Mouse (Mus musculus): ENCODE data around the gene Hnrnph3.

Hnrnph3 gene

DNA sequence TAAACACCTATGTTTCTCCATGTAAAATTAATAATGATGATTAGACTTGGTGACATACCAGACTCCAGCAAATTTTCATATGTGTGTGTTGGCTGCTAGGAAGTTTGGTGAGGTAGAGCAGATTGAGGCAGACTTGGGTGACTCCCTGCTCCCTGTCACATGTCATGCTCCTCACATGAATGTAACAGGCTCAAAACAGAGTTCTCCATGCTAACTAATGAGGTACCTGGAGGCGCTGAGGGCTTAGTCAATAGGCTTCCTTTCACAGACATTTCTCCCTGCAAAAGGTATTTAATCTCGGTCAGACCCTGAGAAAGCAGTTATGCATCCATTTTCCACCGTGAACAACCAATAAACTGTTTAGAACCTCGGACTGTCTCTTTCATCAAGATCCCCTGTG lies 4.4 kb upstream of the Hnrnph3 start:
- no peak for DNase-seq (ENCODE audit: low read depth)

DNA sequence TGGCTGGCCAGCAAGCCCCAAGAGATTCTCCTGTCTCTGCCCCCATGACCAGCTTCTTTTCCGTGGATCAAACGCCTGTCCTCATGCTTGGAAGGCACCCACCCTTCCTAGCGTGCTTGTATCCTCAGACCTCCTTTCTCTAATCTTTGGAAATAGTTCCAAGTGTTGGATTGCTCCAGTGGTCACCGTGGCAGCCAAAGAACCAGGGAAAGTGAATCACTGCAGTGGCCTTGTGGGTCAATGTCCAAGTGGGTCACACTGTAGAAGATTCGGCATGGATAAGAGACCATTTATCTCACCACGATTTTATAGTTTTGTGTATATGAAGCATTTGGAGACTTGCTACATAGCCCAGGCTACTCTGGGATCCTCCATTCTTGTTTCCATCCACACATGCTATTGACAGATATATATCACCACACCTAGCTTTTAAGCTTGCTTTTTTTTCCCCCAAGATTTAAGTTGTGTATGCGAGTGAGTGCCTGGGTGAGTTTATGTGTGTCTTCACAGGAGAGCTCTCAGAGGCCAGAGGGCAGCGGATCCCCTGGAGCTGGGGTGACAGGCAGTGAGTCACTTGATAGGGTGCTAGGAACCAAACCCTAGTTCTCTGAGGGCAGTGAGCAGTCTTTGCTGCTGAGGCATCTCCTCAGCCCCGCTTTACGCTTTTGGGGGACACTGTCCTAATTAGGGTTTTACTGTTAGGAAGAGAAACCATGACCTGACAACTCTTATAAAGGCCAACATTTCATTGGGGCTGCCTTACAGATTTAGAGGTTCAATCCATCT lies 3.6 kb upstream of the Hnrnph3 start:
- no peak for DNase-seq (ENCODE audit: low read depth)

DNA sequence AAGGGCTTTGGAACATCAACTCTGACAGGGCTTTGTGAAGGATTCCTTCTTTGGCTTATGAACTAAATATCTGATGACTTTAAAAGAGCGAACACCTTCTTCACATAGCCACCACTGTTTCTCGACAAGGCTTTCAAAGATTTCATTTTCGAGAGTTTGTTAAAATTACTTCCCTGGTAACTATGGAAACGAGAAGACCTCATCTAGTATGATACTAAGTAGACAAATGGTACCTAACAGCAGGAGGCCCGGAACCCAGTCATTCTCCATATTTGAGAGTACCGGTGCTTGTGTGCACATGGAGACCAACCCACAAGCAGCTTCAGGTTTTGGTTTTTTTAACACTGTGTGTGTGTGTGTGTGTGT lies 2.8 kb upstream of the Hnrnph3 start:
- DNase-seq (ENCODE audit: low read depth) = no peak

DNA sequence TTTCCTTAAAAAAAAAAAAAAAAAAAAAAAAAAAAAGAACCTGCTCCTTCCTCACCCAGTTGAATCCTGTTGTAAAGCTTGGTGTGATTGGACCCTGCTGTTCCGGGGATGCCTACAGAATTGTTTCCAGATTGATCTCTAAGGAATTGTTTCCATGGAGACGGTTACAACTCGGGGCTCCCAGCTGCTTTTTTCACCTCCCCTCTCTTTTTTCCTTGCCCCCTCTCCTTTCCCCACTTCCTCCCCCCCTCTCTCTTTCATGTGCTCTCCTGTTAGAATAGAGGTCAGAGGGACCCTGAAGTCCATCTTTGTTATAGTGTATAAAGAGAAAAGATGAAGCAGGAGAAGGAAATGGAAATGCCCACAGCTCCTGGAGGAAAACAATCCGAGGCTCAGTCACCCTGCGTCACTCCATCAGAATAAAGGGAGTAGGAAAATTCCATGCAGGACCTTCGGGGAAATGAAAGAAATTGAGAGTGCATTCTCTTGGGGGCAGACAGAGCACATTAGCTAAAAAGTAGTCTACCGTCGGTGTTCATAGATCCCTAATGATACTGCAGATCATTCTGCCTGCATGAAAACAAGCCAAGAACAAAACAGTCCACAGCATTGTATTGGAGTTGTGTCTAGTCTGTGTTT lies 2.3 kb upstream of the Hnrnph3 start:
- DNase-seq (ENCODE audit: low read depth) = no peak

DNA sequence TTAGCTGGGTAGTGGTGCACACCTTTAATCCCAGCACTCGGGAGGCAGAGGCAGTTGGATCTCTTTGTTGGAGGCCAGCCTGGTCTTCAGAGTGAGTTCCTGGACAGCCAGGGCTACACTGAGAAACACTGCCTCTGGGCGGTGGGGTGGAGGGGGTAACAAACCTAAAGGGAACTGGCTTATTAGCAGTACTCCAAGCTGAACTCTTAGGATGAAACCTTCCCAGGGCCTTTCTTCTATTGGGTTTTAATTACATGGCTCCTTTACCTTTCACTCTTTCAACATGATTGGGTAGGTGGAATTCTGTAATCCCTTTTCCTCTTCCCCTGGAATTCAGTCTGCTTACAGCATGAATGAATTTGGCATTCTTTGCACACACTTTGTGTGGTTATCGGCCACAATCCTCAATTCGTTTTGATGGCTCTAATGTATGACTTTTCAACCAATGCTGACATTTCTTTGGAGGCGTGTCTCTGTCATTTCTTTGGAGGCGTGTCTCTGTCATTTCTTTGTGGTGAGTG lies 1.5 kb upstream of the Hnrnph3 start:
- DNase-seq (ENCODE audit: low read depth) = no peak

DNA sequence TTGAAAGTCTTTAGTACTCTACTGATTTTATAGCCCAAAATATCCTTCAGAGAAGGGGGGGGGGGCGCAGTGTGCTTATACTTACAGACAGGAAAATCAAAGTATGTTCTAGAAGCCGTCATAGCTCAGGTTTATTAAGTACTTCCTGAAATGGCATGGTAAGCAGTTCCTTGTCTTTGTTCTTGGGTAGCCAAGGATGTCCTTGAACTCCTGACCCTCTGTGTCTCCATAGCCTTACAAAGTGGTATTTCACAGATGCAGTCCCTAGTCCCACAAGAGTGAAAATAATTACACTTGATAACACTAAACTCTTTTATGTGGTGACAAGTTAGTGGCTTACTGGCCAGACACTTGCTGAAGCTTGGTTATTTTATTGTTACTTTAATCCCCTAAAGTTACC lies 999 bp upstream of the Hnrnph3 start:
- peak; percentile 33 for DNase-seq (ENCODE audit: low read depth)

DNA sequence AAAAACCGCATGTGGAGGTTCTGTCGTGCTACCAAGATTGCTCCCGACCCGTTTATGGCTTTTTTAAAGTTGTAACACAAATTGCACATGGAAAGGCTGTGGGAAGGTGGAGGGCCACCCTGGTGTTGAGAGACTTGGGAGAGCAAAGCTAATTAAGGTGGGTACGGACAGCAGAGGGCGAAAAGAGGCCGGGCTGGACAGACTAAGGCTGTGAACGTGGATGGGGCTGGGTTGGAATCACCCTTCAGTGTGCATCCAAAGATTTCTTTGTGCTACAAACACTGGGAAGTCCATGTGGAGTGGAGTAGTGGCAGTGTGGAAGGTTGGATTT lies 528 bp upstream of the Hnrnph3 start:
- peak; percentile 85 for DNase-seq (ENCODE audit: low read depth)

DNA sequence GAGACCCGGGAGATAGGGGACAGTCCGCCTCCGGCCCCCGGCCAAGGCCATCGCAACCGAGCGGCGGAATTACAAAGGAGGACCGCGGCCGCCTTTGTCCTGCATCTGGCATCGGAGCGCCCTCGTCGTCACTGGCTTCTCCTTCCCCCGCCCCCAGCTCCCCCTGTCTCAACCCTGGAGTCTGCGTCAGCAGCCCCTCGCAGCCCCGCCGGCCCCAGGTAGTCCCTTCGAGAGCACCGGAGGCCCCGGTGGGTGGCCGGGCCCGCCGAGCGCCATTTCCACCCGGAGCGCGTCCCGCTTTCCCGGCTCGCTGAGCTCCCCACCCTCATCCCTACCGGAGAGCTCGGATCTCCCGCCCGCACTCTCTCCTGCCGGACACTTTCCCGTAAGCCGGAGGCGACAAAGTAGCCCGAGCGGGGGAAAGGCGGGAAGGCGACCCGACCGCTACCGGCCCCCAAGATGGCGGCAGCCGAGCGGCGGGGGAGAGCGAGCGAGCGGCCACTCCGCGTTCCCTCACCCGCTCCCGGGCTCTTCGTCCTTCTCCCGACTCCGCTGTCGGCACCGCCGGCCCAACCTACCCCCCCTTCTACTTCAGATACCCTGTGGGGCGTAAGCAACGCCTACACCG lies 782 bp downstream of the Hnrnph3 start:
- DNase-seq (ENCODE audit: low read depth) = peak; percentile 74

DNA sequence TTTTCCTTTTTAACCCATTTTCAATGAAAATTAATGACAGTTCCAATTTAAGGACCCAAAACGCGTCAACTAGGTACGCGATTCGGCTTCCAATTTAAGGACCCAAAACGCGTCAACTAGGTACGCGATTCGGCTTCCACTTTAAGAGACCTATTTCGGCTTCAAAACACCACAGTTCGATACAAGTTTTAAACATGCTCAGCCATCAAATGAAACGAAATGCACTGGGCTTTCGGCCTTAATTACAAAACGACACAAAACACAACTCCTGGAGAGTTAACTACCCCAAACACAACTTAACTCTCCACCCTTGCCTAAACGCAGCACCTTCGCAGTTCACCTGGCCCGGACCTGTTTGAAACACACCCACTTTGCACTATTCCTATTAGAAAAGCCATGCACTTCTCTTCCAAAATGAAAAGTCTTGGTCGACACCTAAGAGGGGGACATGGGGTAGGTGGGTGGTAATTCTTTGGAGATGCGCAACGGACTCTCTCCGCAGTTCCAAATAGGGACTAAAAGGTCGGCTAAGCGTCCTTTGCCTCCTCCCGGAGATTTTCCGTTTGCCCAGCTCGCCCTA lies 1.4 kb downstream of the Hnrnph3 start:
- DNase-seq (ENCODE audit: low read depth) = no peak

DNA sequence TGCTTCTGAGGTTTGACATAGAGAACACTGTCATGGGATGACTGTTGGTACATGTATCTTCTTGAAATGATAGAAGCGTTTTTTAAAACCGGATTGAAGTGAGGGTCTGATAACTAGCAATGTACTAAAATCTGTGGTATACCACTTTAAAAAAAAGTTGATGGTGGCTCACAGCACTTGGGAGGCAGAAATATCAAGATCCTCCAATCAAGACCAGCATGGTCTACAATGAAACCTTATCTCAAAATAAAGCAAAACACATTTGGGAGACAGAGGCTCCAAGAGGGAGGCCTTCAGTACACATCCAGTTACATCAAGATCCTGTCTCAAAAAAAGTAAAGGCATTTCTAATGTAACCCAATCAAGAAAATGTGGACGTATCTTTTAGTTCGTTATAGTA lies 2.3 kb downstream of the Hnrnph3 start:
- peak; percentile 48 for DNase-seq (ENCODE audit: low read depth)

DNA sequence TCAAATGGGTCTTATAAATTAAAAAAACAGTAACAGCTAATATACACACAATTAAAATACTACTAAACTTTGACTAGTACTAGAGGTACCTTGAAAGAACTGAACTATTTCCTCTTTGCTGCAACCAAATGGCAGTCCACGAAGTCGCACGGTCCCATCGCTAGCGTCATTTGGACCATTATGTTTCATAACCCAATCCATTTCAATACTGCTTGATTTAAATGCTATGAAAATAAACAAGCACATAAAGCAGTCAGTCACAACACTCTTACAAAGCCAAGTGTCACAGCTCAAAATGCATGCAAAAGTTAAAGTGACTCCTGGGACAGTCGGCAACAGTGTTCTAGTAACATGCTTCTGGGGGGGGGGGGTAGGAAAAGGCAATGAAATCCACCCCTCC lies 4.7 kb downstream of the Hnrnph3 start:
- no peak for DNase-seq (ENCODE audit: low read depth)

DNA sequence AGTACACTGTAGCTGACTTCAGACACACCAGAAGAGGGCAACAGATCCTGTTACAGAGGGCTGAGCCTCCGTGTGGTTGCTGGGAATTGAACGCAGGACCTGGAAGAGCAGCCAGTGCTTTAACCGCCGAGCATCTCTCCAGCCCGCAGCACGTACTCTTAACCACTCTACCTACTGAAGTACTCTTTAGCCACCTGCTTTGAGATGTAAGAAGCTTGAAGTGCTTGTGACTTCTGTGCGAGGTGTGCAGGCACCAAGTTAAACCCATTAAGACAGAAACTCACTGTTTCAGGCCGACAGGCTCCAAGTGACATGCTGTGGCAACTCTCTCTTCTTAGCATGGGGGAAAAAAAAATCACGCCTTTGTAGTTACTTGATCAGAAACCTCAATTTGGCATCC lies 9.8 kb downstream of the Hnrnph3 start:
- DNase-seq (ENCODE audit: low read depth) = no peak

DNA sequence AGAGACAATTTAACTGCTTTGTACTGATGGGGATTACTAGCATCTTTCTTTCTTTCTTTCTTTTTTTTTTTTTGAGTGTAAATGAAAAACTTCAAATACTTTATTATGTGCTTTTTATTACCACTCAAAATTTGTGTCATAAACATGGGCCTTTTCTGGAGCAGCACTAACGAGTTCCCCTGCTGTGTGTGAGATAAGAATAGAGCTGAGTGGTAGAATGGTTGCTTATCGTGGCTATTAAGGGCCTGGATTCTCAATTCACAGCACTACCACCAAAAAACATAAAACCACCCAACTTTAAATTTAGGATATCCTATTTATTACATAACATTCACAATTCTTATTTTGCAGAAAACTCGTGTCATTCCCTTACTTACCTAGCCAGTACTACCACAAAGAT lies 10.5 kb downstream of the Hnrnph3 start:
- DNase-seq (ENCODE audit: low read depth) = no peak

DNA sequence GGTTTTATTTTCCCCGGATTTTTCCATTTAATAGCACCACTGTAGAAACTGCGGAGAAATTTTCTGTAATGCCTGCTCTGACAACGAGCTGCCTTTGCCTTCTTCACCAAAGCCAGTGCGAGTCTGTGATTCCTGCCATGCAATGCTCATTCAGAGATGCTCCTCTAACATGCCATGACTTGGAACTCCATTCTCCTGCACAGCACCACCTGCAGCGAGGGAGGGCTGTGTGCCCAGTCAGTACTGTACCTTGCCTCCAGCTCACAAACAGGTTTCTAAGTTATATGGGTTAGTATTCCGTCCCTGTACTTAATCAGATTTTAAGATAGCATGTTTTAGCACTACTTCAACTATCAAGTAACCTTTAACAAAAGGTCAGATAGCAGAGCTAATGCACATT lies 12.5 kb downstream of the Hnrnph3 start:
- no peak for DNase-seq (ENCODE audit: low read depth)

DNA sequence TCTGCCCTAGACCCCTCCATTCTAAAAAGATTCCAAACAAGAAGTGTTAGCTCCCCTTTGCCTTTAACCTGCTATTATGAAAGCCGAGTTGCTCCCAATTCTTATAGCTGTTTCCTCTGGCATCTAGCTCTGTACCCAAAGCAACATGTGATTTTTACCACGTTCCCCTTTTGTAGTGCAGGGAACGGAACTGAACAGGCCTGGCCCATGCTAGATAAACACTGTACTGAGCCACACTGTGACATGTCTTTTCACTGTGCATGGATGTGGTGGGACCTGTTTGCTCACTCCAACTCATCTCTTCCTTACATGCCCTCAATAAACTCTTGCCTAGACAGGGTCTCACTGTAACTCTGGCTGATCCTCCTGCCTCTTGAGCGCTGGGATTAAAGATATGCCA lies 13.7 kb downstream of the Hnrnph3 start:
- DNase-seq (ENCODE audit: low read depth) = no peak

DNA sequence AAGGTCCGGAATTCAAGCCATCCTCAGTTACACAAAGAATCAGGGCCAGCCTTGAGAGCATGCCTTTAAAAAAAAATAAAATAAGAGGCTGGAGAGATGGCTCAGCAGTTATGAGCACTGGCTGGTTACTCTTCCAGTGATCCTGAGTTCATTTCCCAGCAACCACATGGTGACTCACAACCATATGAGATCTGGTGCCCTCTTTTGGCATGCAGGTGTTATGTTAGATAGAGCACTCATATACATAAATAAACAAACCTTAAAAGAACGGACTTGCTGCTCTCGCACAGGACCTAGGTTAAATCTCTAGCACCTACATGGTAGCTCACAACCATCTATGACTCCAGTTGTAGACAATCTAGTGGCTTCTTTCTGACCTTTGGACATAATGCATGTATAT lies 15.8 kb downstream of the Hnrnph3 start:
- DNase-seq (ENCODE audit: low read depth) = peak; percentile 53

DNA sequence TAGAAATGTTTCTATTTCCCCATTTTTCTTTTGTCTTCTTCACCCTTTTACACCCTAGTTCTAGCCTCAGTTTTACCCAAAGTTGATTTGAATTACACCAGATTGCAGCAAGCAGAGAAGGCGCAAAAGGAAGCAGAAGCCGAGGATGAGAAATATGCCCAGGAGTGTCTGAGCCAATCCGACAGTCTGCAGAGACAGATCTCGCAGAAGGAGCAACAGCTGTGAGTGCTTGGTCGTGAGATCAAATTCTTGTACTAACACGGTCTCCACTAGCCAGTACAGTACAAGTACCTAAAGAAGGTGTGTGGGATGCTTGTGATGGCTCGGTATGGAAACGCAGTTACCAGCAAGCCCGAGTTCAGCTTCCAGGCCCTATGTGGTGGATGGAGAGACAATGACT lies 19.5 kb downstream of the Hnrnph3 start:
- no peak for DNase-seq (ENCODE audit: low read depth)

DNA sequence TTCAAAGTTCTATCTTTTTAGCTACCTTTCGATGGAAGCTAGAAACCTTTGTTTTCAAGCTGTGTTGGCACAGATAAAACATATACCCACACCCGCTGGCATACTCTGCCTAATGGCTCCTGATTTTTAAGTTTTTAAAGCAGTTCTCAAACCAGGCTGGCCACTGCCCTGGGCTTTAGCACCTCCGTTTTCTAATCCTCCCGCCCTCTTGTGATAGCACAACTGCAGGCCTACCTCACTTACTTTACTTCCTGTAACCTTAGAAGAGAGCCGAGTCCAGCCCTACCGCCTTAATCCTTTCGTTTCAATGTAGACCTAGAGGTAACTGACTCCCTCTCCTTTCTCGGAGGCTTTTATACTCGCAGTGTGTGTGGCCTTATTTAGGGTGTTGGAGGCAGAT lies 20.8 kb downstream of the Hnrnph3 start:
- no peak for DNase-seq (ENCODE audit: low read depth)

DNA sequence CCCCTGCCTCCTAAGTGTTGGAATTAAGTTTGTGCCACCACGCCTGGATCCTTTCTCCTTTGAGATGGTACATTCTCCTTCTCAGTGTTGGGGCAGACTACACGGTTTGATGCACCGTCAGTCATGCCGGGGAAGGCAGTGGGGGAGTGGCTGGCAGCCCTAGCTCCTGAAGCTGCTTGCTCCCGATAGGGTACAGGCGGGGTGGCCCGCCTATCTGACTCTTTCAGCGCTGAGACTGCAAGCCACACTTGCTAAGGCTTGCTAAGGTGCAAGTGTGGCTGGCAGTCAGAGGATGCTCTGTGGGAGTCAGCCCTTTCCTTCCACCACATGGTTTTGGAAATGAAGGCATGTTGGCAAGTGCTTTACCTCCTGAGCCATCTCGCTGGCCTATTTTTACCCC lies 23.4 kb downstream of the Hnrnph3 start:
- DNase-seq (ENCODE audit: low read depth) = no peak

DNA sequence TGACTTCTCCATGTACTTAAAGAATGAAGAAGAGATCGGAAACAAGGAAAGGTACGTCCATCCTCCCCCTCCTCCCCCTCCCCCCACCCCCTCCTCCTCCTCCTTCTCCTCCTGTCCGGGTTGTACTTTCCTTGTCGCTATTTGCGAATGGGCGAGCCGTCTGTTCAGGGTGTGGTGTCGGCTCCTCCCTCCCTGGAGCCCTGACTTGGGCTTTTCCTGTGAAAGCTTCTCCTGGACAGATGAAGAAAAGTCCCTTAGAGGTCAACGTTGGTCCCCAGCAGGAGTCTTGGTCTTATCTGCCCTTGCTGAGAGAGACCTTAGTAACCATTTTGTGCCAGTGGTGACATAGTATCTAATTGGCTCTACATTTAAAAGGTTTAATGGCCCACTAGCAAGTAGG lies 30.0 kb downstream of the Hnrnph3 start:
- DNase-seq (ENCODE audit: low read depth) = no peak

DNA sequence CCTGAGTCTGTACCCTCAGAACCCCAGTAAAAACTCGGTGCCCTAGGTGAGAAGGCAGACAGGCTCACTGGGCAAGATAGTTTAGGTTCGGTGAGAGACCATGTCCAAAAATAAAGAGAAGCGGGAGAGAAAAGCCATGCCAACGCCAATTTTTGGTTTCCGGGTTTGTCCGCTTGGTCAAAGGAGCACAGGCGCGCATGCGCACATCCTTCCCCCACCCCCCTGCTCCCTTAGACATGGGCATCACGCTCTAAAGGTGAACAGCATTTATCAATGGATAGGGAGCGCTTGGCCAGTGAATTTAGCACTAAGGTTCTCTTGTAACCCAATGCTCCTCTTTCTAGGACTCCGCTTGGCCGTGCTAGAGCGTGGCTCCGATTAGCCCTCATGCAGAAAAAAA lies 33.4 kb downstream of the Hnrnph3 start:
- DNase-seq (ENCODE audit: low read depth) = no peak

DNA sequence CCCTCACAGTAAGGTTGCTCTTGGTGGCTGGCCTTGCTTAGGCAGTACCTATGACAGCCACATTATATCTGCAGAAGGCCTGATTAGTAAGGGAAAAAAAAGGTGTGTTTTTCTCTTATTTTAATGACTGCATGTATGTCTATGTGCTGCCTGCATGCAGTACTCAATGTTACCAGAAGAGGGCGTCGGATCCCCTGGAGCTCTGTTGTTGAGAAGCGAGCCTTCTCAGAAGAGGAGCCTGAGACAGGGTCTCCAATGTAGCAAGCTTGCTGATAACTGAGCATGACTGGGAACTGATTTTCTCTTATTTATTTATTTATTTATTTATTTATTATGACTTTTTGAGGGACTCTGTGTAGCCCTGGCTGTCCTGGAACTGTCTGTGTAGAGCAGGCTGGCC lies 36.7 kb downstream of the Hnrnph3 start:
- peak; percentile 55 for DNase-seq (ENCODE audit: low read depth)

DNA sequence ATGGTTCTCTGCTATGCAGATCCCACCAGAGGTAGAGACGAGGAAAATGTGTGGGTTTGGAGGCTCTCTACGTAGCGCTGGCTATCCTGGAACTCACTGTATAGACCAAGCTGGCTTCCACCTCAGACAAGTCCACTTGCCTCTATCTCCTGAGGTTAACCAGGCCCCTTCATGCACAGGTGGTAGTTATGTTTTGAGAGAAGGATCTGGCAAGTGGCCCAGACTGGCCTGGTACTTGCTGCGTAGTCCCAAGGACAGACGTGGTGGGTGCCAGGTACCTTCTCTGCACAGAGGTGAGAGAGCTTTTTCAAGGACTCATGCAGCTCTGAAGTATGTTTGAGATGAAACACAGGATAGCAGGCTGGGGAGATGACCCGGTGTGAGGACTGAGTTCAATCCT lies 39.5 kb downstream of the Hnrnph3 start:
- no peak for DNase-seq (ENCODE audit: low read depth)
